ENCODE assay signal across 9 mouse cellular contexts in the genomic region with DNA sequence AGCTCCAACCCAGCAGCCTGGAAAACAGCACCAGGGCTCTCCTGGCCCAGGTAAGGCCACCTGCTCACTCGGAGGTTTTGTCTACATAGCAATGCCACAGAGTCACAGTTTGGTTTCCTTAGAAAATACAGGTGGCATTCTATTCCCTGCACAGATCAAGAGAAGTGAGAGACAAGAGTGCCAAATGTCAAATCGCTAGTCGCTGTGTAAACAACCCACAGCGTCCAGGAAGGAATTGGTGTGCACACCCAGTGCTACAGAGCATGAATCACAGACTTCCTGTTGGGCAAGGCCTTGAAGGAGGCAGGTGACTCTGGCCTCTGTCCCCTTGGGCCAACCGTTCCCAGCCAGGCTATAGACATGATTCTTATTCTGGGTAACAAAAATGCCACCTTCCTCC.
DNase-seq lines count a peak whose midpoint lies in the region; ATAC-seq and TF ChIP-seq lines count a peak whose summit lies in the region.
"Had no signal": no experiment of that assay in that cellular context is flagged by ENCODE, and none has a peak within 500 bp of the region (broad histone marks: within the 10 kb centered on the region; RNA-seq: fewer than 3 reads in every experiment).

No protein-coding gene starts in this region.

- no peak overlapping the region for H3K4me3 ChIP-seq in layer of hippocampus, adult 2 months
- H3K4me3 ChIP-seq in heart, embryonic 10.5 days: no peak overlapping the region
- no peak overlapping the region for H3K4me3 ChIP-seq in kidney, embryonic 15.5 days (replicated peaks)
- H3K4me3 ChIP-seq: limb, embryonic 12.5 days had no signal

- DNase-seq in layer of hippocampus, adult 2 months (ENCODE audit: low spot score in 2 of 2): no peak
- DNase-seq in layer of hippocampus, adult 11-12 months (ENCODE audit: low spot score): no peak
- no peak for DNase-seq in heart, embryonic 10.5 days (ENCODE audit: low spot score)
- peak; percentile 27 for DNase-seq in skeletal muscle tissue, adult 2 months (ENCODE audit: low read depth, low spot score)
- no peak for DNase-seq in ovary, postnatal 14 days (ENCODE audit: low spot score)
- DNase-seq in frontal cortex, postnatal 36 days (ENCODE audit: low spot score in 2 of 2): no peak
- DNase-seq in ovary, postnatal 10 days (ENCODE audit: low spot score): no peak

- 47% methylated on average over 5 of the region's 5 CpGs for WGBS in heart, embryonic 10.5 days
- WGBS in kidney, embryonic 15.5 days: 17% methylated on average over 5 of the region's 5 CpGs

- no peak for ATAC-seq in kidney, embryonic 15.5 days (replicated peaks; ENCODE audit: low FRiP score)

- H3K27me3 ChIP-seq in heart, embryonic 10.5 days (ENCODE audit: insufficient read depth, poor library complexity, severe bottlenecking): no peaks in the 10 kb centered on the region
- no peaks in the 10 kb centered on the region for H3K27me3 ChIP-seq in kidney, embryonic 15.5 days
- H3K27me3 ChIP-seq: limb, embryonic 12.5 days had no signal

- TF ChIP-seq CTCF in layer of hippocampus, adult 2 months (conservative IDR thresholded peaks at IDR 0.05): no peak

- H3K4me1 ChIP-seq in heart, embryonic 10.5 days: peaks cover 80% of the 10 kb centered on the region
- peaks cover 64% of the 10 kb centered on the region for H3K4me1 ChIP-seq in kidney, embryonic 15.5 days

- no peaks in the 10 kb centered on the region for H3K9me3 ChIP-seq in heart, embryonic 10.5 days
- no peaks in the 10 kb centered on the region; the same call in 1 of the 2 replicates for H3K9me3 ChIP-seq in kidney, embryonic 15.5 days (replicated peaks)
- H3K9me3 ChIP-seq: limb, embryonic 12.5 days had no signal

- 0 out of 2 replicates have a peak overlapping the region, but pooled peaks have one; percentile 9 for H3K4me2 ChIP-seq in kidney, embryonic 15.5 days
- H3K4me2 ChIP-seq: limb, embryonic 12.5 days had no signal

- peaks cover 12% of the 10 kb centered on the region for H3K36me3 ChIP-seq in heart, embryonic 10.5 days
- peaks cover 5% of the 10 kb centered on the region; the same call in 1 of the 2 replicates for H3K36me3 ChIP-seq in kidney, embryonic 15.5 days
- H3K36me3 ChIP-seq: limb, embryonic 12.5 days had no signal

- no peak overlapping the region for H3K9ac ChIP-seq in kidney, embryonic 15.5 days
- H3K9ac ChIP-seq: limb, embryonic 12.5 days had no signal

- peak overlapping the region; percentile 48; the same call in 1 of the 2 replicates for H3K27ac ChIP-seq in layer of hippocampus, adult 2 months
- peak overlapping the region; percentile 80 for H3K27ac ChIP-seq in heart, embryonic 10.5 days
- peak overlapping the region; percentile 78 for H3K27ac ChIP-seq in kidney, embryonic 15.5 days
- H3K27ac ChIP-seq: limb, embryonic 12.5 days had no signal
